Mouse (Mus musculus) heart, postnatal 4 days (tissue): Measurements from ENCODE around the gene Eif2b2. TPM values are rescaled to one million over a fixed set of nuclear protein-coding genes. Genes with fewer than 3 reads are reported as not detected.

Experiments used
- DNase-seq: peaks from one replicate; pipeline ENCODE4 v3.0.0; 2021
- total RNA-seq, 2 experiments: library from RNA; stranded (reverse); gene quantifications; 2 replicates each; pipeline ENCODE4 v1.2.3; 2021

The Eif2b2 gene
- total RNA-seq, 2 experiments from 2014 or later, result 55.0 to 55.9 TPM

DNA sequence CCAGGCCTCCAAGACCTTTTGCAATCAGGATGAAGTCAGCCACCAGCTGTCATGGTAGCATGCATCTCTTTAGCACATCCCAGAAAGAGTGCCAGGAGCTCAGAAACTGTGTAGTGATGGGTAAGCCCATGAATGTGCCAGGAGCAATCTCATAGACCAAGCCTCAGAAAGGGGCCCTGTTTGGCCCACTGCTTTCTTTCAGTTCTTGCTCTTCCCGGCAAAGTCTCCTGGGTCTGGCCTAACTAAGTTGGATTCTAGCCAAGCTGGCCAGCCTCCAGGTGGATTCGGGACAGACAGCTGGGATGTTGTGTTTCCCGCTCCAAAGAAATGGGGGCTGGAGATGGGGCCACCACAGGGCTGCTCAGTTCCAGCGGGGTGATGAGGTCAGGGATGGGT is 24.7 kb upstream of the Eif2b2 start:
- peak; percentile 94 for DNase-seq

DNA sequence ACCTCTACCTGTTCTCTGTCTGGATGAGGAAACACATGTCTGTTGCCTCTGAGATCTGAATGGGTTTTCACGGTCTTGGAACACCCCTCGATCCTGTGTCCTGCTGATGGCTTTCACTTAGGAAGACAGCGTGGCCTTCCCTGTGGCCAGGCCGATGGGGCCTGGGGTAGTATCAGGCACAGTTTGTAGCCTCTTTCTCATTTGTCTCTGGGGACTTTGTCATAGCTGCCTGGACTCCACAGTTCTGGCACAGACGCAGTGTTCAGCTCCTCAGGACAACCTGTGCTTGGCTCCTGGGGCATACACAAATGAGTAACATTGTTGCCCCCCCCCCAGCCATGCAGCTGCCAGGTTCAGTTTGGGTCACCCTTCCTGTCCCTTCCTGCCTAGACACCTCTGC is 24.2 kb upstream of the Eif2b2 start:
- DNase-seq, result no peak

DNA sequence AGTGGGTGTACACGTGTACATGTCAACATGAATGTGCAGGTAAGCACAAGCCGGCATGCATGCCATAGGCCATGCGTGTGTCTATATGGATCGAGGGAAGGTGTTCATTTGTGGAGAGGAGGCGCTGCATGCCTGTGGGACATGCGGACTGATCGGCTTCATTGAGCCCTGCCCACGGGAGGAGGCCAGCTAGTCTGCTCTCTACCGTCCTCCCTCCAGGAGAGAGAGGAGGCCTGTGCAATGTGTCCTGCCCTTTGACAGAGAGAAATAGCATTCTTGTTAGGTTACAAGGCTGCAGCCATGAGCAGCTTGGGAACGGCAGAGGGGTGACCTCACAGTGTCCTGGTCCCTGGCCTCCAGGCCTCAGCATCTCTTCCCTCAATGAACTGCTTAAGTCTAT is 23.1 kb upstream of the Eif2b2 start:
- DNase-seq, result no peak

DNA sequence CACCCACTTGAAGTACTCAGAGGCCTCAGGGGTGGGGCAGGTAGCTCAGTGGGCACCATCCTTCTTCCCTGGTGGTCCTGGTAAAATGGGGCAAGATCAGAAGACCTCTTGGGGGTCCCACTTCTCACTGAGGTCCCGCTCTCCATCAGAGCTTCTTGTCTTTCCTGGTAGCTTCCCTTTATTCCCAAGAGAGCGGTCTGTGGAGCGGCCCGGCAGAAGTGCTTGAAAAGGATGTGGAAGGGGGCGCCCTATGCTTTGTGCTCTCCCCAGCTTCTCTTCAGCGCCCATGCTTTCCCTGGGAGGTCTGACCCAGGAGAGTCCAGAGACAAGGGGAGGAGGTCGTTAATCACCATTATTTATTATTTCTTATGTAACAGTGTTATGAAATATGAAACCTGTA is 21.9 kb upstream of the Eif2b2 start:
- DNase-seq, result no peak

DNA sequence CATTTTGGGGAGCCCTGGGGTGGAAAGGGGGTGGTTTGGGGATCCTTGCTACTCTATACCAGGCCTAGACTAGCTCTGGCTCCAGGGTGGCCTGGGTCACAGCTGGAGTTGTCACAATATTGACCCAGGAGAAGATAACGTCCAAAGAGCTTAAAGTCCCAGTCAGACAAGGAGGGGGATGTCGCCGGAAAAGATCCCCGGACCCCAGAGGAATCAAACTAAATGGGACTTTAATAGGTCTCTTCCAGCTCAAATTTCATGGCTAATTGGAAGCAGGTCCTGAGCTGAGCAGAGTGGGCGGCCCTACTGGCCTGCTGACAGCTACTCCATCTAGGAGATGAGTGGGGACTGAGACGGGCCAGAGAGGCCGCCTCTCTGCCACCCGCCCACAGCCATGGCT is 21.3 kb upstream of the Eif2b2 start:
- DNase-seq, result no peak

DNA sequence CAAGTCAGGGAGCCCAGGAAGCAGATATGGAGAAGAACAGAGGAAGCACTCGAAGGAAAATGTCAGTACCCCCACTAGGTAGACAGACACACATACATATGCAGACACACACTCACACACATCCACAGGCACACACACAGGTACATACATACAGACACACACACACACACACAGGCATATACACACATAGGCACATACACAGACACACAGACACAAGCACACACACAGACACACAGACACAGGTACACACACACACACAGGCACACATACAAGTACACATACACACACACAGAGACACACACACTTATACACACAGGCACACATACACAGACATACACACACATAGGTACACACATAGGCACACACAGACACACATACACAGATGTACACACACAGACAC is 19.3 kb upstream of the Eif2b2 start:
- no peak for DNase-seq

DNA sequence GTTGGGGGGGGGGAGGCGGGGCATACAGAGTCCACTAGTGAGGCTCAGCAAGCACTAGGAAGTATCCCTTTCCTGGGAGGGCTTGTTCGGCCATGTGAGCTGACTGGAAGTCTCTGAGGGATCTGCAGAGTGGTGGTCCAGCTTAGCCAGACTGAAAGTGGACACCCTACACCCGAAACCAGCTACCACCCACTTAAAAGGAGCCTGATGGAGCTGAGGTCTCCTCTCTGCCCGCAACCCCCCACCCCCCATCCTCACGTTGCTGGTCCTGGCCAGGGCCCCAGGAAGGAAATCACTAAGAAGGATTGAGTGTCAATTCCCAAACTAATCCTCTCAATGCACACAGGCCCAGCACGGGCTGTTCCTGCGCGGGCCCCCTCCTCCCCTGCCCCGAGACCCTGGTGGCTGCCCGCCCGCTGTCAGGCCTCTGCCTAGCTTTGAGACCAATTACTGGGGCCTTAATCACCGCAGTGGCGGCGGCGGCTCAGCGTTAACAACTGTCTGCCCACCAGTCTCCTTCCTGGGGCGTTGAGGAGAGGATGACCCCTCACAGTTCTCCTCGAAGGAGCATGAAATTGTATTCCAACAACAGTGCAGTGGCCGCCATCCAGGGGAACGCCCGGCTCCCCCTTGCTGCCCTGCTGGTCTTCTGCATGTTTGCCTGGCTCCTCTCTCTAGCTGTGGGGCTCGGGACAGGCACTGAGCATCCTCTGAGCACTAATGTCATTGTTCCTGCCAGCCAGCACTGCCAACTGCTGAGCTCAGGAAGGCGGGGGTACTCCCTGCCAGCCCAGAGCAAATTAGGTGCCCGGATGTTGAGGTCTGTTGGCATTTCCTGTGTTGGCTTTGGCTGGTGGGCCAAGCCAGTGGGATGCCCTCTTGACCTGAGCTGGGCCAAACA is 18.1 kb upstream of the Eif2b2 start:
- DNase-seq, result no peak

DNA sequence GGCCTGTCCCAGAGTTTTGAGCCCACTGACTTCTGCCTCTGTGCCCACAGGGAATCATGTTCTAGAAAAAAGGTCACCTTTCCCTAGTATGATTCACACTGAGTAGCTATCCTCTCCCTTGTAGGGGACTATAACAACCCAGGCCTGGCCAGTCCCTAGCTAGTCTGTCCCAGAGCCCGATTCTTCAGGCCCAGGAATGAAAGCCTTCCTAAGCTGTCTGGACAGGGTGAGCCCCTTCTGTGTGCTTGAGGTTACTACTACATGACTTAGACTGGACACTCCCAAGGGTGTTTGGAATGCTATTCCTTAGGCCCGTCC is 17.5 kb upstream of the Eif2b2 start:
- DNase-seq, result no peak

DNA sequence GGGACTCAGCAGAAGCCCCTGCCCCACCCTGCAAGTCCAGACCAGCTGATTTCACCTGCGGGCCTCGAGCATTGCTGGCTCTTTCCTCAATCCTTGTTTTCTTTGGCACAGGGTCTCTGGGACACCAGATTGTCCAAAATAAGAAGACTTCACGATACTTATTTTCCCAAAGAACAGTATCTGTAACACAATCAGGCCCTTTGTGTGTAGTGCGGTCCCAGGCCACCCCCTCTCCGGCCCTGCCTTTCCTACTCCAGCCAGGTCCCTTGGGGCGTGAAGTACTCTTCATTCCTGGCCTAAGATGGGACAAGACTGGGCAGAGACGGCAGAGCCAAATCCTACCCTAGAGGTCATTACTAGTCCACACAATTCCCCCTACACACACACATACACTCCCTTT is 17.1 kb upstream of the Eif2b2 start:
- no peak for DNase-seq

DNA sequence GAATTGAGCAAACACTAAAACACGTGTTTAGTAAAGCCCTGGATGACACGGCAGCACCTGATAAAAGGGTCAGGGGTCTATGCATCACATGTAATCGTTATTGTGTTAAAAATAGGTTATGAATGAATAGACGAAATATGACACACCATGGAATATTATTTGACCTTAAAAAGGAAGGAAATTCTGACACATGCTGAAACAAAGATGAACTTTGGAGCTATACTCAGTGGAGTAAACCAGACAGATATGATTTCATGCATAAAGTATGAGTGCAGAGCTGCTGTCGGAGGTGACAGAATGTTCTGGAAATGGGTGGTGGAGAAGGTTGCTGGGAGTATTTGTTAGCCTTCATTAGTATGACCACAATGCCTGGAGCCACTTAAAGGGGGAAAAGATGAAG is 15.6 kb upstream of the Eif2b2 start:
- DNase-seq, result no peak

DNA sequence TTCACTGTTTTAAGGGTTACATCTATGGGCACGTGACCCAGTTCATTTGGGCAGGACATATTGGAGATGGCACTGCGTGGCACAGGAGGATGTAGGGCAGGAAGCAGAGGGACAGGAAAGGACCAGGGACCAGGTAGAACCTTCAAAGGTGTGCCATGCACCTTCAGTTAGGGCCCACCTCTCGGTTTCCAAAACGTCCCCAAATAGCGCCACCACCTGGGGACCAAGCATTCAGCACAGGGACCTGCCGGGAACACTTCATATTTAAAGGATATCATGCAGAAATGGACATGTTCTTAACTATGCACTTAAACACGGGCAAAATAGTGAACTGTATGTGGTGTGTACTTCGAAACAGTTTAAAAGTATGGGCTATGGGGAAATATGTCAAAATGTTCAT is 15.2 kb upstream of the Eif2b2 start:
- DNase-seq, result no peak

DNA sequence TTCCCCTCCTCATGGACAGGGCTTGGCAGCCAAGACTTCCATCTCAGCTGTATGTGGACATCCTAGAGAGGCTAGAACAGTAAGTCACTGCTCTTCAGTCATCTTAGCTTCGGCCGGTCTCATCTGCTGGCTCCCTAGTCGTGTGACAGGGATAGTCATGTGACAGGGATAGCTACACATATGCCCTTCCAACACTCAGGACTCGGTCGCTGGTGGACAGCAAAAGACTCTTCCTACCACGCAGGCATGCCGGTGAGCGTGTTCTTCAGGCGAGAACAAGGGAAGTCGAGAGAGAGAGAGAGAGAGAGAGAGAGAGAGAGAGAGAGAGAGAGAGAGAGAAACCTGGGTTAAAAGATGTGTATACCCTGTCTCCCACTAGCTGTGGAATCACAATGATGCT is 13.9 kb upstream of the Eif2b2 start:
- no peak for DNase-seq

DNA sequence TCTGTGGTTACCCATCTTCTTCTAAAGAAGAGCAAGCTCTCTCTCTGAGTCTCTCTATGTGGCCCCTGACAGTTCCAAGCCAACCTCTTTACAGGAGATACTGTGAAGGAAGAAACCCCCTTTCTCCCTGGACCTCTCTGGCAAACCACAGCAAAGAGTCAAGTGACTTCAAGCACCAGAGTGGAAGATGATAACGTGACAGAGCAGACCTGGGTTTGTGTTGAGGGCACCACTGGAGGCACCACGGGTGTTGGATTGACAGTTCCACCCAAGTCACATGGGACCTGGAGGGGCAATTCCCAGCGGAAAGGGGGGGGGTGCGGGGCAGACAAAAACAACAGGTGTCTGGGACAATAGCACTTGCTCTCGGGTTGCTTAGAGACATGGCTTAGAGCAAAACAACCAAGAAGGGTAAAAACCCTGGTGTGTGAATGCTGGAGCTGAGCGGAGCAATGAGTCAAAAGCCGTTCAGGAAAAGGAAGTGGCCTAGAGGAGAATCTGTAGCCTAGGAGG is 10.5 kb upstream of the Eif2b2 start:
- no peak for DNase-seq

DNA sequence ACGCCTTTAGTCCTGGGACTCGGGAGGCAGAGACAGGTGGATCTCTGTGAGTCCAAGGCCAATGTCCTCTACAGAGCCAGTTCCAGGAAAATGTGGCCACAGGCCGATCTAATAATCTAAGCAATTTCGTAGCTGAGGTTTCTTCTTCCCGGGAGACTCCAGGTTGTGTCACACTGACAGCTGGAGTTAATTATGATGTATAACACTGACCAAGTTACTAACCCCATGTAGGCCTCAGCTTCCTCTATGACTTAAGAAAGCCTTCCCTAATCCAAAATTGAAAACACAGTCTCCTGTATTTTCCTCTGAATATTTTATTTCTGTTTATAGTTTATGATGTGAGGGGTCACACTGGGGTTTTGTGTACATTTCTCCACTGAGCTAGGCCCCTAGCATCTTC is 4.2 kb upstream of the Eif2b2 start:
- no peak for DNase-seq

DNA sequence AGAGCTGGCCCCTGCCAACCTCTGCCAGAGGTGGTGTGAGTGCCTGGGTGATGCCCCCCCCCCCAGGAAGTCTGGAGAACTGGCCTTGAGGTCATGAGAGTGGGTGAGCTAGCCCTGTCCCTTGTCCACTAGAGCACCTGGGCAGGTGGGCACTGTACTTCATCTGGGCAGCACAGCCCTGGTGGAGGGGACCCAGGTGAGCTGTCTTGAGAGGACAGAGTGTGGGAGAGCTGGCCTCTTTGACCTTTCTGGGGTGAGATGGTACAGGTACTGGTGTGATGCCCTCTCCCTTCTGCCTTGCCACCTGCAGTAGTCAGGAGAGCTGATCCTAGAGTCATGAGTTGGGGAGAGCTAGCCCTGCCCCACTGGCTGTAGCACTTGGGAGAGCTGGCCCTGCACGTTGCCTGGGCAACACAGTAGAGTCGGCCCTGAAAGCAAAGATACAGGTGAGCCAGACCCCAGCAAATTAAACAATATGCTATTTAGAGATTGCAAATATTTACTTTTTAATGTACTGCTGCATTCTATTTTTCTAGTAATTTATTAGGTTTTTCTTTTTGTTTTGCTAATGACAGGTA is 1.5 kb upstream of the Eif2b2 start:
- DNase-seq, result no peak

DNA sequence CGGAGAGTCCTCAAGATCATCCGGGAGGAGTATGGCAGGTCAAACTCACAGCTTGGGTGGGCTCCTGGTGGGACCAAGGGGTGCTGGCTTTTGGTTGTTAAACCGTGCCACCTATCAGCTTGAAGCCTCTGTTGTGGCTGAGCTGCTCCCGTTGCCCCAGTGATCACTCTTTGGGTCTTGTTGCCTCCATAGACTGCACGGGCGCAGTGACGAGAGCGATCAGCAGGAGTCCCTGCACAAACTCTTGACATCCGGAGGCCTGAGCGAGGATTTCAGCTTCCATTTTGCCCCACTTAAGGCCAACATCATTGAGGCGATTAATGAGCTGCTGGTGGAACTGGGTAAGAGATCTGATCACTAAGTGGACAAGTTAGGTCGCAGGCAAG is 617 bp downstream of the Eif2b2 start:
- no peak for DNase-seq

DNA sequence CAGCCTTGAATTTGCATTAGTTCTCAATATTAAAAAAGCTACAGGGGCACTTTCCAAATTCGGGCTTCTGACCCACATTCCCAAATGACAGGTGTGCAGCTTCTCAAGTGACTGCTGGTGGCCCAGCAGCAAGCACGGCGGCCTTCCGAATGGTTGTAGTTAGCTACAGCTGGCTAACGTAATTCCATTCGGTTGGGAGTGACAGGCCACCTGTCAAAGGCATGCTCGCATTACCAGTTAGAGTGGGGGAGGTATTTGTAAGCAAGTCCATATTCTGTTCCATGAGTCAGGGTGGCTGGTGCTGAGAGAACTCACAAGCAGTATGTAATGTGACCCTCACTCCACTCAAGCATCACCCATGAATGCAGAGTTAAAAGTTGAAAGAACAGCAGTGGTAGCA is 7.9 kb downstream of the Eif2b2 start:
- no peak for DNase-seq

DNA sequence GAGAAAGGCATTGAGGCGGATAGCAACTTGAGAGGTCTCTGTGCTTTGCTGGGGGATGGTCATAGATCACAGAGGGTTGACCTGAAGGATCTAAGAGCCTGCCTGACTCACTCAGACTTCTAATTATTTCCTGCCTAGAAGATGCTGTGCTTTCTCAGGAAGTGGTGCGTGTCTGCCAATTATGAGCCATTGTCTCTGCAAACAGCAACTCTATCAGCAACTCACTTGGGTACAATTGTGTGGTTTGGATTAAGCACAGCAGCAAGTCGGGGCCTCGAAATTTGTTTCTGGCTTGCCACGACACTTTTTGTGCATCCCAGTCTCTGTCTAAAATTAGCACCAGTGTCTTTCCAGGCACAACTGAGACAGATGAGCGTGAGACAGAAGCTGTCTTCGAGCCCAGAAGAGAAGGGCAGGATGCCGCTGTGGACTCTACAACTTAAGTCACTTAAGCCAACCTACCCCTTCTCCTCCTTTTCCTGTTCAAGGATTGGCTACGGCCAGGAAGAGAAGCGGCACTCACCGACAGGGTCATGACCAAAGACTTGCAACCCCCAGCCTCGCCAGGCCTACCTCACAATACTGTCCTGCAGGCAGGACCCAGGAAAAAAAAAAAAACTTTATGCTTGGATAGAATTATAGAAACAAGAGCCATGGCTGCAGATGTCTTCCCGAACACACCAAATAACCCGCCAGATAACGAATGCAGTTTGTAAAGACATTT is 8.8 kb downstream of the Eif2b2 start:
- DNase-seq, result no peak

DNA sequence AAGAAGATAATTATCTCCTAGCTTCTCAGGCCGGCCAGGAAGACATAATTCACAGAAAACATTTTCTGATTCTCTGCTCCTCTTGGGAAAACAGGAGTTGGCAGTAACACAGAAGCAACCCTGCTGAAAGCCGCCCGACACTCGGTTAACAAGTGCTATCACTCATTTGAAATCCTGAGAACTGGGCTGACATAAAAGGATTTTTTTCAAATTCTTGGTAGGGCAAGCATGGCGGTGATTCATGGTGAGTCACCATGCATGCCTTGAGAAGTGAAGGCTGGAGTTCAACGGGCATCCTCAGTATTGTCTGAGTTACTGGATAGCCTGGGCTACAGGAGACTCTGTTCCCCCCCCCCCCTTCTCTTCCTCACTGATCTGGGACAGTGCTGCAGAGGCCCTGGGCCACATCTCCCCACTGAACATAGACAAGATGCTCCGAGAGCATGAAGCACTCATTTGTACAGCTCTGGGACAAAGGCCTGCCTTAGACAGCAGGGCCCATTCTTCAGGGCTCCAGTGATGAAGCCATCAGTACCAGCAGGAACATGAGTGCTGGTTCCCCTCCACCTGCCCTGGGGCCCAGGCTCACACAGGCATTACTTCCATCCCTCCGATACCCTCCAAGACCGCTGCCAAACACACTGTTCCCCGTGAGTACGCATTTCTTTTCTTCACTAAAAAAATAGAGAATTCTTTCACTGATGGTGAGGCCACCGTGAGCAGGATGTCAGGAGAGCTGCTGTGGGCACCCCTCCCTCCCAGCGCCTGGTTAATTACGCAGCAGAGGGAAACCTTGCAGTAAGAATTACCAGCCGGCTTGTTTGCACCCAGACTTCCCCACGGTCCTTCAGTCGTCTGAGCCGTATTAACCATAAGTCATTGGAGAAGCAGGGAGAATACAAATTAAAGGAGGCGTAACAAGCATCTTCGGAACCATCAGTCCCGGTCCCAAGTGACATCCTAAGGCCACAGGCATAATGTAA is 14.4 kb downstream of the Eif2b2 start:
- no peak for DNase-seq

DNA sequence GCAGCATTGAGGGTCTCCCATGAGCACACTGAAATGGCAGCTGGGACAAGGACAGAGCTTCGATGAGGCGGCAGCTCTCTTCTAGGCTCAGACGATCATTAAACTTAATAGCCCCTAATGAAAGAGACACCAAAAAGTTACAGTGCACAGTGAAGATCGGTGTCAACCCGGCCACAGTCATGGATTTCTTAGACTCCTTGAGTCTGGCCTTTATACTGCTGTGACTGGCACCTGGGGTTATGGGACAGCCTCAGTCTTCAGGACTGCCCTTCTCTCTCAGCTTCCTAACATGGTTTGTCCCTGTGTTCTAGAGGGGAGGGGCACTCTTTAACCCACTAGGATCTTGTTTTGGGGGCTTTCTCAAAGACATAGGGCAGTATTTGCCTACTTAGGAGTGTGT is 18.3 kb downstream of the Eif2b2 start:
- no peak for DNase-seq

DNA sequence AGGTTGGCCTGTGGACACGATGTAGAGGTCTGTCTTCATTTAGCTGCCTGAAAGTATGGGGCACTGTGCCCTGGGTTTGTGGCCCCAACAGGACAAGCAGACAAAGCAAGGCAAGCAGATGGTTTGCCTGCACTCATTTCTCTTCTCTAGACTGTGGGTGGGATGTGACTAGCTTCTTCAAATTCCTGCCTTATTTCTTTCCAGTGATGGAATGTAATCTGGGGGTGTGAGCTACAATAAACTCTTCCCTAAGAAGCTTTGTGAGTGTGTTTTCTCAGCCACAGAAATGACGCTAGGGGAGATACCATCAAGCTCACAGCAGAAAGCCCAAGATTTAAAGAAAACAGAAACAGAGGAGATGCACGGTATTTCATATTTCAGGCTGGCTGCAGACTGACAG is 32.8 kb downstream of the Eif2b2 start:
- DNase-seq, result no peak

DNA sequence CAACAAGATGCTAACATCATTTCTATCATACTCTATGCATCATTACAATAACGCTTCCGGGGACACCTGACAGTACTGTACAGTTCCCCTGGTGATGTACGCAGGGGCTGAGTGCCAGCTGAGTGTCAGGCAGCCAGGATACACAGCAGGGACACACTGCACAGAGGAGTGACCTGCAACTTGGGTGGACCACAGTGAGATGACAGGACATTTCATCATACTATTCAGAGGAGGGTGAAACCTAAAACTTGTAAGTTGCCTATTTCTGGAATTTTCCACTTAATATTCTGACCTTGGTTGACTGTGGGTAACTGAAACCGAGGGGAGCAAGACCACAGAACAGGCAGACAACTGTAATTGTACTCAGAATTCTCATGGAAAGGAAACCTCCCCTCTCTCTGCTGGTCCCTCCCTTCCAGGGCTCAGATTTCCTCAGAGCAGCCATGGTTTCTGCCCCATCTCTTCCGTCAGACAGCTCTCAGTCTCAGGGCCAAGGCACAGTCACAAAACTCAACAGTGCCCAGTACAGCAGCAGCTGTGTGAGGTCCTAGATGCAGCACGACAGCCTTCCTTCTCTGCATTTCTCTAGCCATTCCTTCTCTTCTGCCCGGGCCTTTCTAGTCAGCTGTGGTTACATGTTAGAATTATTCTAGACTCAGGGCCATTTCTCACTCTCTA is 36.9 kb downstream of the Eif2b2 start:
- peak; percentile 13 for DNase-seq
